Mouse (Mus musculus): Measurements from ENCODE around the gene Itfg1.

Itfg1 gene

GRCm38 (mm10) chr8:85730545-85730944 is 110.2 kb downstream of the Itfg1 start:
- no peak for DNase-seq (ENCODE audit: low spot score)

GRCm38 (mm10) chr8:85717271-85717670 is 123.5 kb downstream of the Itfg1 start:
- DNase-seq (ENCODE audit: low spot score): no peak

- no peak for DNase-seq (ENCODE audit: low spot score)
These were observed 124.0 kb downstream of the Itfg1 start for GRCm38 (mm10) chr8:85716696-85717095.

DNA sequence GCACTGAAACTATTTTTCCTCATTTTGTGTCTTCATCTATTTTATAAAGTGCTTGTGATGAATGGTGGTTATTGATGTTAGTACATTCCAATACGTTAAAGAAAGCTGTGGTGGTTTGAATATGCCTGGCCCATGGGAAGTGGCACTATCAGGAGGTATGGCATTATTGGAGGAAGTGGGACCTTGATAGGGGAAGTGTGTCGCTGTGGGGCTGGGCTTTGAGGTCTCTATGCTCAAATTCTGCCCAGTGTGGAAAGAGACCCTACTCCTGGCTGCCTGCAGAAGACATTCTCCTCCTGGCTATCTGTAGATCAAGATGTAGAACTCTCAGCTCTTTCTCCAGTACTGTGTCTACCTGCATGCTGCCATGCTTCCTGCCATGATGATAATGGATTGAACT is 133.7 kb downstream of the Itfg1 start:
- DNase-seq (ENCODE audit: low spot score): no peak

- DNase-seq (ENCODE audit: low spot score): peak; percentile 85
These were observed 139.9 kb downstream of the Itfg1 start, which contains the start of gene Neto2 for GRCm38 (mm10) chr8:85700751-85701351. TSS of gene Neto2 (minus strand) at chr8:85700924.

- DNase-seq (ENCODE audit: low spot score): peak; percentile 91
These were observed 140.5 kb downstream of the Itfg1 start for GRCm38 (mm10) chr8:85700101-85700750.

DNA sequence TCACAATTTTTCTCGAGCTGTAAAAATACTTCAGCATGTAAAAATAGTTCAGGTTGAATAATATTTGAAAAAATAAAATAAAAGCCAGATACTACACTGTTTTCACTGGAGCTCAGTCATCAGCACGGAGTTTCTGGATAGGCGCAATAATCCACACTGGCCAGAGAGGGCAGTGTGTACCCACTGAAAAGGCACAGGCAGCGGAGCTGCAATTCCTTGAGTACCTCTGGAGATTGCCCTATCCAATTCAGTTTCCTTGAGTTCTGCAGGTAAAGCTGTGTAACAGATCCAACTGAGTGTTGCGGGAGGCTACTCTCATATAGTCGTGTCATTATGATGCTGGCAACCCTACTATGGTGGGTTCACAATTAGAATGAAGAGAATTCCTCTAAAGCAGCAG is 141.7 kb downstream of the Itfg1 start:
- DNase-seq (ENCODE audit: low spot score): peak; percentile 90
